Mouse (Mus musculus): Measurements from ENCODE around the gene Vwa5b2. TPM values are rescaled to one million over a fixed set of nuclear protein-coding genes. Genes with fewer than 3 reads are reported as not detected.

Gene Vwa5b2
- polyA plus RNA-seq, 1 experiment, result 44.7 TPM

DNA sequence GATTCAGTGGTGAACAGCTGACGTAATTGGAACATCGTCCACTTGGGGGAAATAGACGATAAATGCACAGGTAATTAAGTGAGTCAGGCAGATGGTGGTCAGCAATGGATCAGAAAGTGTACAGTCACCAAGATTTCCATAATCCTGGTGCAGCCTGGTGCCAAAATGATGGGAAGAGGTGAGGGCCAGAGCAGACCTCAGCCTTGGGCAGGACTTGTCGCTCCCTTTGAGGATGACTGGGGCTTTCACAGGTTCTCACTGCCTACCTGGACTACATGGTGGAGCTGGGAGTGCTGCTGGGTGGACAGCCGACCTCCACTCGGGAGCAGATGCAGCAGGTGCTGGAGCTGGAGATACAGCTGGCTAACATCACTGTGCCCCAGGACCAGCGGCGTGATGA, 48.1 kb downstream of the Vwa5b2 start:
- DNase-seq (ENCODE audit: low read depth), result no peak
- TF ChIP-seq CTCF (IDR thresholded peaks at IDR 0.05; ENCODE audit: borderline replicate concordance, extremely low read depth, insufficient read depth, insufficient read length) (no peak), POLR2A (IDR thresholded peaks at IDR 0.05; ENCODE audit: borderline replicate concordance, extremely low read depth, insufficient read depth, insufficient read length, poor library complexity, severe bottlenecking) (no peak)

DNA sequence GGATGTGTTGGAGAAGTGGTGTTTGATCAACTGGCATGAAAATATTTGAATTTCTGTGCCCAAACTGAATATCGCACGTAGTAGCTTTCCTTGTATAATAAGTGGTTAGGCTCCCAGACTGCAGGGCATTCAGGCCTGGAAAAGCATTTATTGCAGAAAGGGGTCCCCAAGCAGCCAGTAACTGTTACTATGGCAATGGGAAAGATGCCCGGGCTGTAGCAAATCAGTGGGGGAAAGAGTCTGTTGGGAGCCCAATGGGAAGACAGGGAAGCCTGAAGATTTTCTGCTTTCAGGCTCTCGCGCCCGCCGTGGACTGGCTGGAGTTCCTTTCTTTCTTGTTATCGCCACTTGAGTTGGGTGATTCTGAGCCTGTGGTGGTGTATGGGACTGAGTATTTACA, 49.1 kb downstream of the Vwa5b2 start:
- peak; percentile 90 for DNase-seq (ENCODE audit: low read depth)
- TF ChIP-seq CTCF (IDR thresholded peaks at IDR 0.05; ENCODE audit: borderline replicate concordance, extremely low read depth, insufficient read depth, insufficient read length), result no peak
- TF ChIP-seq POLR2A (IDR thresholded peaks at IDR 0.05; ENCODE audit: borderline replicate concordance, extremely low read depth, insufficient read depth, insufficient read length, poor library complexity, severe bottlenecking), result no peak

DNA sequence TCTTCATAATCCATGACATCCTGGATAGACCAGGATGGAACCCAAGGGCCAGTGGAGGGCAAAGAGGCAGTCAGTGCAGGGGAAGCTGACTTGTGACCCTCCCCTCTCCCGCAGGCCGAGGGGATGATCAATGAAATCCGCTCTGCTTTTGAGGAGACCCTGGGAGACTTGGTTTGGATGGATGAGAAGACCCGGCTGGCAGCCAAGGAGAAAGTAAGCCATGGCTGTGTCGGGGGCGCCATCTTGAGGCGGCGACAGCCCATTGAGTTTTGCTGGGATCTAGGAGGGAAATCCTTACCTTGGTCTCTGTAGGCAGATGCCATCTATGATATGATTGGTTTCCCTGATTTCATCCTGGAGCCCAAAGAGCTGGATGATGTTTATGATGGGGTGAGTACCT, 52.9 kb downstream of the Vwa5b2 start:
- peak; percentile 85 for DNase-seq (ENCODE audit: low read depth)
- TF ChIP-seq POLR2A (IDR thresholded peaks at IDR 0.05; ENCODE audit: borderline replicate concordance, extremely low read depth, insufficient read depth, insufficient read length, poor library complexity, severe bottlenecking) (no peak), CTCF (IDR thresholded peaks at IDR 0.05; ENCODE audit: borderline replicate concordance, extremely low read depth, insufficient read depth, insufficient read length) (peak; percentile 82)

DNA sequence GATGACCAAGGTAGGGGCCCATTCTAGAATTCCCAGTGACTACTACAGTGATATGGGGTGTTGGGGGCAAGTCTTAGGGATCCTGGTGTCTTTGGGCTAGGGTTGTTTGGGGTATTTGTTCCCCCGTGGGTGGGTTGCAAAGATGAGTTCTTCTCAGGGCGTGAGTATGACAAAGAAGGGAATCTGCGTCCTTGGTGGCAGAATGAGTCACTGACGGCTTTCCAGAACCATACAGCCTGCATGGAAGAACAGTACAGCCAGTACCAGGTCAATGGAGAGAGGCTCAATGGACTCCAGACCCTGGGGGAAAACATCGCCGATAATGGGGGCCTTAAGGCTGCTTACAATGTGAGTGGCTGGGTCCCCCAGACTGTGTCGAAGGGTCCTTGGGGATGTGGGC, 54.6 kb downstream of the Vwa5b2 start:
- no peak for DNase-seq (ENCODE audit: low read depth)
- TF ChIP-seq POLR2A (IDR thresholded peaks at IDR 0.05; ENCODE audit: borderline replicate concordance, extremely low read depth, insufficient read depth, insufficient read length, poor library complexity, severe bottlenecking) (no peak), CTCF (IDR thresholded peaks at IDR 0.05; ENCODE audit: borderline replicate concordance, extremely low read depth, insufficient read depth, insufficient read length) (no peak)

DNA sequence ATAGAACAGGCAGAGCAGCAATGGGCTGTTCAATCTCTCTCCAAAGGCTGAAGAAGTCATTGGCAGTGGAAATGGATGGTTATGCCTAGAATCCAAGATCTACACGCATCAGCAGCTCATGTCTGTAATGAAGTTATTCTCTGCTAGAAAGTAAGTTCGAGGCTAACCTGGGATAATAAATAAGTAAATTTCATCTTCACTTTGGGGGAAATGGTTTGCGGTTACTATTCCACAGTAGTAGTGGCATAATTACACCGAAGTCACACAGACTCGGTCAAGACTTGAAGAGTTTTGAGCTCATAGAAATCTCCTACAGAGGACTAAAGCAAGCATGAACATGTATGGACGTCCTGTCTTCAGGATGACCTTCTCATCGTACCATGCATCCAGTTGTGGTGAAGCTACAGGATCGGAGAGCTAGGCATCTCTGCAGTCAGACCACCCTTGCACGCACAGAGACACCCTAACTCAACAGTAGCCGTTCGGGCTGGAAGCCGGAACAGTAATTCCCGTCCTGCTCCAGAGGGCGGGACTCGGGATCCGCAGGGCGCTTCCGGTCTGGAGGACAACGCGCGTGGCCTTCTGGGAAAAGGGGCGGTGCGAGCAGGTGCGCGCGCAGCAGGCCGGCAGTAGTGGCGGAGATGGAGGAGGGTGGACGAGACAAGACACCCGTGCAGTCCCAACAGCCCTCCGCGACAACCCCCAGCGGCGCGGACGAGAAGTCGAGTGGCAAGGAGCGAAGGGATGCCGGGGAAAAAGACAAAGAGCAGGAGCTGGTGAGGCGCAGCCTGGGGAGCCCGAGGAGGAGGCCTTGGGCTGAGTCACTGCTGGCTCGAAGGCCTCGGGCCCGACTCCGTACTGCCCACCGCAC, 62.0 kb downstream of the Vwa5b2 start, which contains the start of gene Psmd2:
Gene Psmd2, plus strand, starts transcription at position 577 of the 871 bp plus-strand sequence.
- DNase-seq (ENCODE audit: low read depth), result peak; percentile 98

DNA sequence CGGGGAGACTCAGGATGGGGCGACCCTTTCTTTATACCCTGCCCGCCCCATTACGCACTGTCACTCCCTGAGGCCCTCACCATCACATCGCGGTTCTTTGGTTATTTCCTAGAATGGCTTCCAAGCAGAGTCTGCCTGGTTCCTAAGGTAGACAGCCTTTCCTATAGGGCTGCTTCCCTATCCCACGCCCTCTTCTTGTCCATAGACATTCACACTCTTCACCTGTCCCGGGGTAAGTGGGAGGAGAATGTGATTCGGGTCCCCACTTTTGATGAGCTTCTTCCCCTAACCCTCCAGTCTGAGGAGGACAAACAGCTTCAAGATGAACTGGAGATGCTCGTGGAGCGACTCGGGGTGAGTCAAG, 62.7 kb downstream of the Vwa5b2 start:
- no peak for DNase-seq (ENCODE audit: low read depth)
- no peak for TF ChIP-seq POLR2A (IDR thresholded peaks at IDR 0.05; ENCODE audit: borderline replicate concordance, extremely low read depth, insufficient read depth, insufficient read length, poor library complexity, severe bottlenecking)
- no peak for TF ChIP-seq CTCF (IDR thresholded peaks at IDR 0.05; ENCODE audit: borderline replicate concordance, extremely low read depth, insufficient read depth, insufficient read length)

More for the DNA sequence above, 62.0 kb downstream of the Vwa5b2 start, which contains the start of gene Psmd2:
- TF ChIP-seq CTCF (IDR thresholded peaks at IDR 0.05; ENCODE audit: borderline replicate concordance, extremely low read depth, insufficient read depth, insufficient read length) (no peak), POLR2A (IDR thresholded peaks at IDR 0.05; ENCODE audit: borderline replicate concordance, extremely low read depth, insufficient read depth, insufficient read length, poor library complexity, severe bottlenecking) (peak; percentile 63; the same call in 1 of the 2 replicates)

DNA sequence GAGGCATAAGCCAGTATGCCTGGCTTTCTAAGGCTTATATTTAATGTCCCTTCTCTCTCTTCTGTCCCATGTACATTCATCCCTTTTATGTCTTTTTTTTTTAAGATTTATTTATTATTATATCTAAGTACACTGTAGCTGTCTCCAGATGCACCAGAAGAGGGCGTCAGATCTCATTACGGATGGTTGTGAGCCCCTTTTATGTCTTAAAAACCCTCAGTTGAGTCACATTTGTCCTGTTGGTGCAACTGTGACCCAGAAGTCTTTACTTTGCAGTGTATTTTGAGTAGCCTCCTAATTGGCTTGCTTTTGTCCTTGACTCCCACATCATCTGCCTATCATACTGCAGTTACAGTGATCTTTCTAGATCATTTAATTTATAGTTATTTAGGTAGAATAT, 64.0 kb downstream of the Vwa5b2 start:
- TF ChIP-seq POLR2A (IDR thresholded peaks at IDR 0.05; ENCODE audit: borderline replicate concordance, extremely low read depth, insufficient read depth, insufficient read length, poor library complexity, severe bottlenecking) (no peak), CTCF (IDR thresholded peaks at IDR 0.05; ENCODE audit: borderline replicate concordance, extremely low read depth, insufficient read depth, insufficient read length) (no peak)
- DNase-seq (ENCODE audit: low read depth), result no peak

Other genes with a start within 250 kb of the Vwa5b2 start
- gene Abcc5, start 163.1 kb upstream of the Vwa5b2 start, polyA plus RNA-seq (2012; rRNA removed), result 269 and 333 TPM in 2 replicates
- 56.7 and 61.0 TPM in 2 replicates for gene Eif2b5, start 90.7 kb upstream of the Vwa5b2 start, polyA plus RNA-seq (2012; rRNA removed)
- gene Dvl3, start 72.5 kb upstream of the Vwa5b2 start, polyA plus RNA-seq (2012; rRNA removed), result 63.6 and 109 TPM in 2 replicates
- gene Ap2m1, start 54.0 kb upstream of the Vwa5b2 start, polyA plus RNA-seq (2012; rRNA removed), result 1,266 and 1,281 TPM in 2 replicates
- 67.5 TPM in 2 replicates for gene Abcf3, start 40.9 kb upstream of the Vwa5b2 start, polyA plus RNA-seq (2012; rRNA removed)
- 9.2 and 16.4 TPM in 2 replicates for gene Eef1akmt4, start 22.1 kb downstream of the Vwa5b2 start, polyA plus RNA-seq (2012; rRNA removed)
- not detected in 2 replicates for gene Gm49333, start 22.1 kb downstream of the Vwa5b2 start, polyA plus RNA-seq (2012; rRNA removed)
- gene Alg3, start 22.3 kb downstream of the Vwa5b2 start, polyA plus RNA-seq (2012; rRNA removed), result 30.5 and 31.6 TPM in 2 replicates
- gene Camk2n2, start 31.8 kb downstream of the Vwa5b2 start, polyA plus RNA-seq (2012; rRNA removed), result 82.1 and 103 TPM in 2 replicates
- gene Ece2, start 40.4 kb downstream of the Vwa5b2 start, polyA plus RNA-seq (2012; rRNA removed), result 27.3 and 27.7 TPM in 2 replicates
- 215 and 226 TPM in 2 replicates for gene Psmd2, start 62.2 kb downstream of the Vwa5b2 start, polyA plus RNA-seq (2012; rRNA removed)
- 231 and 269 TPM in 2 replicates for gene Eif4g1, start 78.8 kb downstream of the Vwa5b2 start, polyA plus RNA-seq (2012; rRNA removed)
- gene Fam131a, start 103.8 kb downstream of the Vwa5b2 start, polyA plus RNA-seq (2012; rRNA removed), result 53.5 and 74.8 TPM in 2 replicates
- 51.9 and 66.5 TPM in 2 replicates for gene Polr2h, start 128.2 kb downstream of the Vwa5b2 start, polyA plus RNA-seq (2012; rRNA removed)
- gene Clcn2, start 128.3 kb downstream of the Vwa5b2 start, polyA plus RNA-seq (2012; rRNA removed), result 80.4 and 100 TPM in 2 replicates
- 24.6 and 30.0 TPM in 2 replicates for gene Chrd, start 143.7 kb downstream of the Vwa5b2 start, polyA plus RNA-seq (2012; rRNA removed)
- gene Thpo, start 145.0 kb downstream of the Vwa5b2 start, polyA plus RNA-seq (2012; rRNA removed), result 2.8 and 3.6 TPM in 2 replicates